Mouse (Mus musculus) liver, adult 10 weeks (tissue): ENCODE results near the gene Marcksl1. TPM values are rescaled to one million over a fixed set of nuclear protein-coding genes. Genes with fewer than 3 reads are reported as not detected.

Experiments
- polyA plus RNA-seq: library from polyadenylated mRNA; stranded (reverse); fragments of 350-450 nt; fragmentation: Illumina TruSeq; extraction: RNeasy Lipid Tissue Mini Kit (QIAGEN cat#74804); gene quantifications from one replicate; pipeline ENCODE4 v1.2.3, GENCODE M21; 2014; ENCODE audit warnings: low read depth, low replicate concordance

The Marcksl1 gene
- polyA plus RNA-seq, result 10.8 TPM

GRCm38 (mm10) chr4:129513086-129513767 is at the start of gene Marcksl1:
Marcksl1 (plus strand) TSS chr4:129513581.

DNA sequence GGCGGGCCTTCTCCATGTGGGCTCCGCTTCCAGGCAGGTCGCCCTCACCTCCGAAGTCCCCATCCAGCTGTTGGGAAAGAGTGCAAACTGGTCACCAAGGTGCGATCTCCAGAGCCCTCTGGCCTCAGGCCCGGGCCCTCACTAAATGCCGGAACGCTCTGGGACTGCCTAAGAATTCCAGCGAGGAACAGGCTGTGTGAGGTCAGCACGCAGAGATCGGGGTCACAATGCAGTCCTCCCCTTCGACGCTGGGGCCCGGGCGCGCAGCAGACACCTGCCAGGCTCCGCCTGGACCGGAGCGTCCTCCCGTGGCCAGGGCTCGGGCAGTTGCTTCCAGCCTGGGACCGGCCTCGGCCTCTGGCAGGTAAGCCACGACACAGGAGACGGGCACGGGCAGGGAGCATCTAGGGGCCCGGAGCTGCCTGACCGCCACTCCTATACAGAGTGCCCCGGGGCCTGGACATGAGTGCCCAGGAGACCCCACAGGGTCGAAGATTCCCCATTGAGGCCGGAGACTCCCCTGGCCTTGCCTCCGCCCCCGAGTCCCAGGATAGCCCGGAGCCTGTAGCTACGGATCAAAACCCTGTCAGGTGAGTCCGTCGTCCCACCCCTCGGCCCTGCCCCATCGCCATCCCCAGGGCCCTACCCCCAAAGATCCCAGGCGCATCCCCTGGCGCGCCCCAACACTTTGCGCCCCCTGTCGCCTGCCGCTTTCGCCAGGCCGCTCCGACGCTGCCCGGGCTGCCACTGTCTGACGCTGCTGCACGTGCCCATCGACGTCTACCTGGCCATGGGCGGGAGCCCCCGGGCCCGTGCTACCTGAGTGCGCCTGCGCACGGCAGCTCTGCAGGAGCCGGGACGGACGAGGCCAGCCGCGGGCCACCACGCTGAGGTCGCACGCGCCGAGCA is 22.2 kb upstream of the Marcksl1 start, which contains the start of the genes Tssk3 and Fam229a:
TSS of gene Tssk3 (minus strand) at position 51 of the 909 bp plus-strand sequence.
TSS of gene Fam229a (plus strand) at position 219 of the 909 bp plus-strand sequence.

DNA sequence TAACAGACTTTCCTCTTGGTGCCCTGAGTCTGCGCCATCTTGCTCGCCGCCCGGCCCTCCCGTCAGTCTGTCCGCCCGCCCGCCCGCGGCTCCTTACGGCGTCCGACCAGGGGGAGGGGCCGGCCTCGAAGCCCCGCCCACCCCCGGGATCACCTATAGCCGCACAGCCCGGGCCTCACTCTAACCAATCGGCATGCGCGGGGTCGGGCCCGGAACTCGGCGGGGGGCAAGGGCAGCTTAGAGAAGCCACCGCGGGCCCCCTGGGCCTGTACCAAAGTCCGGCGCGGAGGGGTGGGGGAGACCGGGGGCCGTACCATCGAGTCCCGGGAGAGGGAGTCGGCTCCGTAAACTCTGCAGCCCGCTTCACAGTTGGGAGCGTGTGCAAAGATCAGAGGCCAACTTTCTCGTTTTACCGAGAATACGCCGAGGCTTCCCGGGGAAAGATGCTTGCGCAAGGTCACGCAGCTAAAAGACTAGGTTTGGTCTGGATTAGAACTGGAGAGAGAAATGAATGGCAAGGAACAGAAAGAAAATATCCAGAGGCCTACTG is 29.3 kb downstream of the Marcksl1 start, which contains the start of gene Hdac1:
TSS of gene Hdac1 (minus strand) at position 122 of the 550 bp plus-strand sequence.

Other genes with a start within 250 kb of the Marcksl1 start
- gene Sync, start 226.0 kb upstream of the Marcksl1 start, polyA plus RNA-seq, result not detected
- gene Rbbp4, start 178.2 kb upstream of the Marcksl1 start, polyA plus RNA-seq, result 109 TPM
- 129 TPM for gene Zbtb8os, start 177.9 kb upstream of the Marcksl1 start, polyA plus RNA-seq
- 0.58 TPM for gene Zbtb8a, start 135.5 kb upstream of the Marcksl1 start, polyA plus RNA-seq
- not detected for gene Zbtb8b, start 72.7 kb upstream of the Marcksl1 start, polyA plus RNA-seq
- gene Bsdc1, start 52.0 kb upstream of the Marcksl1 start, polyA plus RNA-seq, result 13.3 TPM
- not detected for gene Tssk3, start 22.6 kb upstream of the Marcksl1 start, polyA plus RNA-seq
- not detected for gene Fam229a, start 22.4 kb upstream of the Marcksl1 start, polyA plus RNA-seq
- gene Hdac1, start 29.1 kb downstream of the Marcksl1 start, polyA plus RNA-seq, result 17.1 TPM
- 0.24 TPM for gene Lck, start 60.1 kb downstream of the Marcksl1 start, polyA plus RNA-seq
- 0.48 TPM for gene Fam167b, start 65.0 kb downstream of the Marcksl1 start, polyA plus RNA-seq
- 19.5 TPM for gene Eif3i, start 87.1 kb downstream of the Marcksl1 start, polyA plus RNA-seq
- 29.8 TPM for gene Tmem234, start 87.1 kb downstream of the Marcksl1 start, polyA plus RNA-seq
- gene Dcdc2b, start 100.7 kb downstream of the Marcksl1 start, polyA plus RNA-seq, result not detected
- 5.0 TPM for gene Iqcc, start 105.5 kb downstream of the Marcksl1 start, polyA plus RNA-seq
- gene Ccdc28b, start 110.4 kb downstream of the Marcksl1 start, polyA plus RNA-seq, result 3.7 TPM
- 5.4 TPM for gene Txlna, start 127.5 kb downstream of the Marcksl1 start, polyA plus RNA-seq
- gene Kpna6, start 159.2 kb downstream of the Marcksl1 start, polyA plus RNA-seq, result 18.3 TPM
- 0.29 TPM for gene Tmem39b, start 183.3 kb downstream of the Marcksl1 start, polyA plus RNA-seq
- 35.8 TPM for gene Khdrbs1, start 228.7 kb downstream of the Marcksl1 start, polyA plus RNA-seq